23 mouse cellular contexts compared by ENCODE assay signal in the genomic region with DNA sequence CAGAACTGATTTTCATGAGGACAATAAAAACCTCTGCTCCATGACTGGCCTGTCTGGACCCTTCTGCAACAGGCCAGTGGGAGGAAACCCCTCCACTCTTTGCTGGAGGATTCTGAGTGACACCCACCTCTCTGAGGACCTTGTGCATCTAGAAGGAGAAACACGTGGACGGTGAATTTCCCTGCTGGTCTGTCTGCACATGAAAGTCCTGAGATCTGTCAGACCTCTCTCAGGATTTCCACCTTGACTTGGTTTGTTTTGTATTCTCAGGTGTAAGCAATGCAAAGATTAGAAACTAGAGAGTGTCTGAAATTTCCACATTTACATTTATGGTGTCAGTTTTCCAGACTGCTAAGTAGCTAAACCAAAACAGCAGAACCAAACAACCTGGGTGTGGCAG. TPM values are rescaled to one million over a fixed set of nuclear protein-coding genes. Genes with fewer than 3 reads are reported as not detected.
DNase-seq lines count a peak whose midpoint lies in the region; ATAC-seq and TF ChIP-seq lines count a peak whose summit lies in the region.
"Had no signal": no experiment of that assay in that cellular context is flagged by ENCODE, and none has a peak within 500 bp of the region (broad histone marks: within the 10 kb centered on the region; RNA-seq: fewer than 3 reads in every experiment).

No protein-coding gene starts in this region.

- H3K4me1 ChIP-seq in heart, embryonic 14.5 days (ENCODE audit: control insufficient read depth in 2 of 2, insufficient read depth in 2 of 2, low read length in 2 of 2): peaks cover 24 to 34% of the 10 kb centered on the region in 2 experiments
- peaks cover 16% of the 10 kb centered on the region; the same call in 1 of the 2 replicates for H3K4me1 ChIP-seq in liver, postnatal 0 days (ENCODE audit: insufficient read depth)
- peaks cover 21% of the 10 kb centered on the region for H3K4me1 ChIP-seq in liver, embryonic 11.5 days (replicated peaks; ENCODE audit: control insufficient read depth, insufficient read depth, low read length)
- H3K4me1 ChIP-seq in stomach, postnatal 0 days (replicated peaks; ENCODE audit: control insufficient read depth, insufficient read depth): 0 out of 2 replicates have a peak, but pooled peaks cover 6% of the 10 kb centered on the region

- H3K36me3 ChIP-seq in heart, embryonic 14.5 days (ENCODE audit: control insufficient read depth, insufficient read depth, low read length): peaks cover 26% of the 10 kb centered on the region
- H3K36me3 ChIP-seq in liver, postnatal 0 days (replicated peaks; ENCODE audit: insufficient read depth, low read length): no peaks in the 10 kb centered on the region
- H3K36me3 ChIP-seq in liver, embryonic 11.5 days (ENCODE audit: control insufficient read depth, insufficient read depth, low read length): no peaks in the 10 kb centered on the region
- H3K36me3 ChIP-seq in stomach, postnatal 0 days (ENCODE audit: control insufficient read depth, insufficient read depth, low read length): peaks cover 7% of the 10 kb centered on the region; the same call in 1 of the 2 replicates

- H3K4me3 ChIP-seq in heart, embryonic 14.5 days (ENCODE audit: control insufficient read depth in 1 of 2, insufficient read depth in 1 of 2, low read depth in 1 of 2, low read length in 2 of 2): no peak overlapping the region
- H3K4me3 ChIP-seq in liver, postnatal 0 days (ENCODE audit: low read depth, low read length): no peak overlapping the region
- no peak overlapping the region for H3K4me3 ChIP-seq in liver, embryonic 11.5 days (ENCODE audit: low read depth, low read length)
- no peak overlapping the region for H3K4me3 ChIP-seq in stomach, postnatal 0 days (ENCODE audit: low read depth, low read length)
- H3K4me3 ChIP-seq: forebrain, embryonic 15.5 days; hindbrain, embryonic 15.5 days; limb, embryonic 12.5 days; liver, embryonic 12.5 days; neural tube, embryonic 12.5 days had no signal

- TF ChIP-seq CTCF in liver, postnatal 0 days (IDR thresholded peaks at IDR 0.05; ENCODE audit: low read depth): no peak
- TF ChIP-seq CTCF in stomach, postnatal 0 days (IDR thresholded peaks at IDR 0.05; ENCODE audit: low read depth): no peak

- H3K9me3 ChIP-seq in heart, embryonic 14.5 days (ENCODE audit: control insufficient read depth, low read length): no peaks in the 10 kb centered on the region
- no peaks in the 10 kb centered on the region for H3K9me3 ChIP-seq in liver, postnatal 0 days (ENCODE audit: low read length)
- no peaks in the 10 kb centered on the region for H3K9me3 ChIP-seq in liver, embryonic 11.5 days (ENCODE audit: control insufficient read depth, low read length)
- H3K9me3 ChIP-seq in stomach, postnatal 0 days (ENCODE audit: control insufficient read depth, low read length): no peaks in the 10 kb centered on the region
- H3K9me3 ChIP-seq: embryonic facial prominence, embryonic 13.5 days; forebrain, embryonic 15.5 days; hindbrain, embryonic 15.5 days; limb, embryonic 12.5 days; liver, embryonic 12.5 days; neural tube, embryonic 12.5 days had no signal

- H3K27ac ChIP-seq in heart, embryonic 14.5 days (replicated peaks in 1 of 2; ENCODE audit: control insufficient read depth in 1 of 2, insufficient read depth in 1 of 2, low read depth in 2 of 2, low read length in 2 of 2): 0 out of 4 replicates have a peak overlapping the region, but pooled peaks of 1 of the 2 experiments have one; percentile 65
- no peak overlapping the region for H3K27ac ChIP-seq in liver, postnatal 0 days (ENCODE audit: low read depth)
- H3K27ac ChIP-seq in liver, embryonic 11.5 days (ENCODE audit: low read depth, low read length): no peak overlapping the region
- H3K27ac ChIP-seq in stomach, postnatal 0 days (replicated peaks): 0 out of 2 replicates have a peak overlapping the region, but pooled peaks have one; percentile 24
- H3K27ac ChIP-seq: hindbrain, embryonic 15.5 days; liver, embryonic 12.5 days; neural tube, embryonic 12.5 days had no signal

- no peak for TF ChIP-seq EP300 in liver, postnatal 0 days (IDR thresholded peaks at IDR 0.05; ENCODE audit: low read depth)
- TF ChIP-seq EP300 in stomach, postnatal 0 days (optimal IDR thresholded peaks at IDR 0.05): no peak

- H3K9ac ChIP-seq in heart, embryonic 14.5 days (ENCODE audit: low read length): no peak overlapping the region
- no peak overlapping the region for H3K9ac ChIP-seq in liver, postnatal 0 days (replicated peaks)
- H3K9ac ChIP-seq in liver, embryonic 11.5 days (ENCODE audit: low read depth, low read length): no peak overlapping the region
- no peak overlapping the region for H3K9ac ChIP-seq in stomach, postnatal 0 days (ENCODE audit: low read length)
- H3K9ac ChIP-seq: embryonic facial prominence, embryonic 13.5 days; forebrain, embryonic 15.5 days; hindbrain, embryonic 15.5 days; liver, embryonic 12.5 days; lung, embryonic 14.5 days; neural tube, embryonic 12.5 days had no signal

- H3K27me3 ChIP-seq in heart, embryonic 14.5 days (ENCODE audit: control insufficient read depth, insufficient read depth, low read length): no peaks in the 10 kb centered on the region
- H3K27me3 ChIP-seq in liver, postnatal 0 days (ENCODE audit: insufficient read depth, low read length): no peaks in the 10 kb centered on the region
- H3K27me3 ChIP-seq in liver, embryonic 11.5 days (replicated peaks; ENCODE audit: control insufficient read depth, insufficient read depth, low read length): no peaks in the 10 kb centered on the region
- no peaks in the 10 kb centered on the region for H3K27me3 ChIP-seq in stomach, postnatal 0 days (ENCODE audit: control insufficient read depth, insufficient read depth, low read length)
- H3K27me3 ChIP-seq: embryonic facial prominence, embryonic 13.5 days; forebrain, embryonic 15.5 days; hindbrain, embryonic 15.5 days; limb, embryonic 12.5 days; liver, embryonic 12.5 days; neural tube, embryonic 12.5 days had no signal

- DNase-seq in cerebellum, adult 9-10 months: peak; percentile 15
- DNase-seq in heart, adult 9 months (ENCODE audit: low spot score in 2 of 2): no peak
- no peak for DNase-seq in liver, postnatal 0 days
- DNase-seq in liver, embryonic 11.5 days (ENCODE audit: low spot score): no peak
- no peak for DNase-seq in stomach, postnatal 0 days (ENCODE audit: low spot score)
- no peak for DNase-seq in lung, adult 18-20 months
- DNase-seq: adrenal gland, postnatal 14 days; cerebellum, adult 18-20 months; gastrocnemius, postnatal 10 days; kidney, postnatal 14 days; layer of hippocampus, postnatal 36 days; lung, embryonic 14.5 days; midbrain, embryonic 14.5 days; retina, postnatal 1 day; right cerebral cortex, postnatal 25 days had no signal

- WGBS in heart, embryonic 14.5 days: 72% methylated on average over 2 of the region's 2 CpGs
- 72% methylated on average over 2 of the region's 2 CpGs for WGBS in liver, postnatal 0 days (ENCODE audit: insufficient replicate concordance)
- WGBS in liver, embryonic 11.5 days: 85% methylated on average over 2 of the region's 2 CpGs
- 89% methylated on average over 2 of the region's 2 CpGs for WGBS in stomach, postnatal 0 days

- 0 out of 2 replicates have a peak overlapping the region, but pooled peaks have one; percentile 63 for H3K4me2 ChIP-seq in heart, embryonic 14.5 days (ENCODE audit: low read length)
- peak overlapping the region; percentile 71; the same call in 1 of the 2 replicates for H3K4me2 ChIP-seq in liver, postnatal 0 days (ENCODE audit: low read depth, low read length)
- no peak overlapping the region for H3K4me2 ChIP-seq in liver, embryonic 11.5 days
- no peak overlapping the region; the same call in 1 of the 2 replicates for H3K4me2 ChIP-seq in stomach, postnatal 0 days (replicated peaks; ENCODE audit: low read depth)
- H3K4me2 ChIP-seq: forebrain, embryonic 15.5 days; hindbrain, embryonic 15.5 days; neural tube, embryonic 12.5 days had no signal

- ATAC-seq in cerebellum, adult (ENCODE audit: insufficient number of reproducible peaks, low FRiP score, low TSS enrichment): no peak
- ATAC-seq in heart, embryonic 14.5 days (ENCODE audit: insufficient number of reproducible peaks, insufficient read depth, low FRiP score, low read depth): no peak
- no peak for ATAC-seq in liver, postnatal 0 days
- ATAC-seq in liver, embryonic 11.5 days (replicated peaks; ENCODE audit: low FRiP score): no peak
- no peak for ATAC-seq in stomach, postnatal 0 days (ENCODE audit: low FRiP score, low TSS enrichment)
- ATAC-seq: forebrain, embryonic 15.5 days; liver, embryonic 12.5 days had no signal

RNA-seq across cellular contexts. Expression of a gene that starts 8.5 kb away (rescaled TPM):
- polyA plus RNA-seq in heart, embryonic 14.5 days (2014; fragmentation: Nextera tagmentation; extraction: Ambion mirVana): 6.3 and 6.6 TPM in 2 replicates
- 0.45 and 0.48 TPM in 2 replicates for polyA plus RNA-seq in liver, postnatal 0 days (2015; fragmentation: Nextera tagmentation; extraction: Ambion mirVana)
- 2.3 and 2.4 TPM in 2 replicates for polyA plus RNA-seq in liver, embryonic 11.5 days (2014; fragmentation: Nextera tagmentation; extraction: Ambion mirVana)
- polyA plus RNA-seq in stomach, postnatal 0 days (2015; fragmentation: Nextera tagmentation; extraction: Ambion mirVana): 1.5 and 1.8 TPM in 2 replicates

Comparison
In these comparisons a context has a peak if more than half of its experiments do, and no peak if none do; other contexts are left out.
1. H3K4me2 ChIP-seq: peak in heart, embryonic 14.5 days (single experiment) and liver, postnatal 0 days (single experiment); none in liver, embryonic 11.5 days (single experiment) and stomach, postnatal 0 days (single experiment).